In genomic region chr10:69654866-69655633, GRCm38 (mm10) we compare ENCODE assay signal across 7 mouse cellular contexts.
DNase-seq lines count a peak whose midpoint lies in the region; ATAC-seq and TF ChIP-seq lines count a peak whose summit lies in the region.

No protein-coding gene starts in this region.

- no peaks in the 10 kb centered on the region for H3K36me3 ChIP-seq in embryonic facial prominence, embryonic 10.5 days (replicated peaks)
- H3K36me3 ChIP-seq in hindbrain, embryonic 15.5 days = no peaks in the 10 kb centered on the region
- no peaks in the 10 kb centered on the region for H3K36me3 ChIP-seq in lung, embryonic 14.5 days (ENCODE audit: insufficient read depth)

- TF ChIP-seq CTCF in lung, embryonic 14.5 days (IDR thresholded peaks at IDR 0.05; ENCODE audit: low read depth) = peak; percentile 90

- no peaks in the 10 kb centered on the region for H3K27me3 ChIP-seq in embryonic facial prominence, embryonic 10.5 days (replicated peaks; ENCODE audit: low read depth, poor library complexity, severe bottlenecking)
- no peaks in the 10 kb centered on the region for H3K27me3 ChIP-seq in hindbrain, embryonic 15.5 days
- no peaks in the 10 kb centered on the region for H3K27me3 ChIP-seq in lung, embryonic 14.5 days (ENCODE audit: insufficient read depth, low read length)

- H3K4me2 ChIP-seq in hindbrain, embryonic 15.5 days = peak overlapping the region; percentile 2; the same call in 1 of the 2 replicates
- peak overlapping the region; percentile 34 for H3K4me2 ChIP-seq in lung, embryonic 14.5 days

- 24% methylated on average over 13 of the region's 13 CpGs for WGBS in embryonic facial prominence, embryonic 10.5 days
- WGBS in hindbrain, embryonic 15.5 days = 16% methylated on average over 13 of the region's 13 CpGs
- WGBS in lung, embryonic 14.5 days = 14% methylated on average over 13 of the region's 13 CpGs

- no peak overlapping the region for H3K4me3 ChIP-seq in embryonic facial prominence, embryonic 10.5 days
- no peak overlapping the region for H3K4me3 ChIP-seq in hindbrain, embryonic 15.5 days
- H3K4me3 ChIP-seq in lung, embryonic 14.5 days (ENCODE audit: low read depth, low read length) = no peak overlapping the region

- peak; percentile 66 to 72 for DNase-seq in right cerebral cortex, postnatal 10 days (ENCODE audit: low spot score in 2 of 2)
- DNase-seq in right cerebral cortex, postnatal 14 days = no peak
- DNase-seq in adrenal gland, postnatal 25 days = peak; percentile 20
- peak; percentile 57 for DNase-seq in embryonic facial prominence, embryonic 10.5 days (ENCODE audit: low spot score)
- DNase-seq in lung, embryonic 14.5 days = peak; percentile 93
- peak; percentile 78 for DNase-seq in retina, postnatal 1 day

- H3K4me1 ChIP-seq in embryonic facial prominence, embryonic 10.5 days = peaks cover 39% of the 10 kb centered on the region
- H3K4me1 ChIP-seq in hindbrain, embryonic 15.5 days (replicated peaks) = peaks cover 53% of the 10 kb centered on the region
- peaks cover 11% of the 10 kb centered on the region for H3K4me1 ChIP-seq in lung, embryonic 14.5 days (ENCODE audit: insufficient read depth)

- ATAC-seq in hindbrain, embryonic 15.5 days (ENCODE audit: low FRiP score, low read depth) = no peak; the same call in 1 of the 2 replicates
- ATAC-seq in lung, embryonic 14.5 days (ENCODE audit: insufficient read depth) = no peak

- H3K9ac ChIP-seq in hindbrain, embryonic 15.5 days = no peak overlapping the region
- H3K9ac ChIP-seq in lung, embryonic 14.5 days = no peak overlapping the region

- no peaks in the 10 kb centered on the region for H3K9me3 ChIP-seq in embryonic facial prominence, embryonic 10.5 days
- no peaks in the 10 kb centered on the region for H3K9me3 ChIP-seq in hindbrain, embryonic 15.5 days
- no peaks in the 10 kb centered on the region for H3K9me3 ChIP-seq in lung, embryonic 14.5 days (ENCODE audit: low read depth, low read length)

- H3K27ac ChIP-seq in embryonic facial prominence, embryonic 10.5 days (replicated peaks) = no peak overlapping the region
- no peak overlapping the region for H3K27ac ChIP-seq in hindbrain, embryonic 15.5 days (replicated peaks)
- no peak overlapping the region for H3K27ac ChIP-seq in lung, embryonic 14.5 days (ENCODE audit: low read depth)
